Mouse (Mus musculus) gastrocnemius, adult 18-20 months (tissue): ENCODE measurements around the gene Oxct2a. TPM values are rescaled to one million over a fixed set of nuclear protein-coding genes. Genes with fewer than 3 reads are reported as not detected.
"Not testable (repeated sequence)": the region's sequence is repeated elsewhere in the genome, so short reads cannot be mapped to it uniquely, and the experiment has no call there.

ENCODE experiments used
- DNase-seq: peaks from one replicate; pipeline ENCODE4 v3.0.0; 2021; ENCODE audit warnings: low spot score
- long read RNA-seq, 2 experiments: library from polyadenylated mRNA; stranded (forward); transcript quantifications; one replicate each; pipeline ENCODE4 v2.0.0; 2021
- total RNA-seq, 2 experiments: library from RNA; stranded (reverse); gene quantifications; 2 replicates each; pipeline ENCODE4 v1.2.3; 2021

Gene Oxct2a
- under 1 TPM in 1 of 2 experiments, not detected in 1; 0.25 TPM for total RNA-seq
- long read RNA-seq, experiment 1, result 0 reads
- long read RNA-seq, experiment 2, result 0 reads

DNA sequence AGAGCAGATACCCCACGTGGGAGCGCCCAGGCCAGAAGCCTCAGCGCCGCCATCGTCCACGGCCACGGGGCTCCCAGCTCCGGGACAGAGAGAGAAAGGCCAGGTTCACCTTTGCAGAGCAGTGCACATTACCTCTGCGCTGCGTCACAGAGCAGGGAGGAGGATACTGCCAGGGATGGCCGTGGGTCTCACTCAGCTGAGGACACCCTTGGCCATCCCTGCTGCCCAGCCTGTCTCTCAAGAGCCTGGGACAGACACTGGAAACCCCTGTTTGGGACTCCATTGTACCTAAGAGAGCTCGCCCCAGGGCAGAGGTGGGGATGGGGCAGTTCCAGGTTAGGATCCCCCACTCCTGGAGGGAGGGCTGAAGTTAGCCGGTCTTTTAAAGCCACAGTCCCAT lies at the start of gene Oxct2a:
TSS of gene Oxct2a (minus strand) at position 101 of the 400 bp plus-strand sequence.
- DNase-seq, result no peak

DNA sequence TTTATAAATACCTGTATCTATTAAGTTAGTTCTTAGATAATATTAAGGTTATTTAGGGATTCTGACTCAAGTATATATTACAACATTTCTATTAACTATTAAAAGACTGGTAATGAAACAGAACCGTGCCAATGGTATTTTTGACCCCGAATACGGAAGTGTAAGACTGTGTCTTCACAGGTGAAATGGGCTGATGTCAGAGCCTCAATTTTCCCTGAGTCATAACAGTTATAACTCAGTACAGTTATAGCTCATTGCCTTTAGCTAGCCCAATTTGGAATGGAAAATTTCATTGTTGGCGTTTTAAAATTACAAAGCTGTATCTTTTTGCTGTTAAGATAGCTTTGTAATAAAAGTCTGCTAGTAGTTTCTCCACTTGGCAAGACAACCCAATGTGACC lies 40.1 kb upstream of the Oxct2a start:
- no peak for DNase-seq

DNA sequence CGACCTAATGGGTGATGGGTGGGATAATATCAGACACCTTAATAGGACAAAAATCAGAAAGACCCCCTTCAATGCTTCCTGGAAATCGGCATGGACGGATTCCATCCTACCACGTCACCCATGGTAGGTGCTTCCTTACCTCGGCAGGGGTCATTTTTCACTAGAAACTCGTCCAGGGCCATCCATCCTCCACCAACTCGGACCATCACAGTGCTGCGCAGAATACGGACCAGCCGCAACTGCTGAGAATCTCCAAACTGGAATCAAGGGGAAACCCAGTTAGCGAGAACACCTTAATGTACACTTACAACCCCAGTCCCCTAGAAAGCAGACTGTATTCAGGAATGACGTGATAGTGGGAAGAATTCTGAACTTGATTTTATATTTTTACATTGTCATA lies 37.3 kb upstream of the Oxct2a start:
- DNase-seq, result no peak

DNA sequence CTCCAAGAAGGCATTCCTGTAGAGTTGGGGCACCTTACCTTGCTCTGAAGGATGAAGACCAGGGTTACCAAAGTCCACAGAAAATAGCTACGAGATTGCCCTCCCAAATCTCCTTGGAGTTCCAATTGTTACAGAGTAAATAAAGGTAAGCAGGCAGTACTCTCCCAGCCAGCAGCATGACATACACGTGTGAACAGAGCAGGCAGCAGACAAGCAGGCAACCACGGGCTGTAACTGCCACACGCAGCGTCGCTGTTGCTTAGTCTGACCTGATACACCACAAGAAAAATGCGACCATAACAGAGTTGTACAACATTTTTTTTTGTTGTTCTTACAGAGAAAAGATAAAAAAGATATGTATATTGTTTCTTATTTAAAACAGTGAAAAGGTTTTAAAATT lies 35.2 kb upstream of the Oxct2a start:
- no peak for DNase-seq

DNA sequence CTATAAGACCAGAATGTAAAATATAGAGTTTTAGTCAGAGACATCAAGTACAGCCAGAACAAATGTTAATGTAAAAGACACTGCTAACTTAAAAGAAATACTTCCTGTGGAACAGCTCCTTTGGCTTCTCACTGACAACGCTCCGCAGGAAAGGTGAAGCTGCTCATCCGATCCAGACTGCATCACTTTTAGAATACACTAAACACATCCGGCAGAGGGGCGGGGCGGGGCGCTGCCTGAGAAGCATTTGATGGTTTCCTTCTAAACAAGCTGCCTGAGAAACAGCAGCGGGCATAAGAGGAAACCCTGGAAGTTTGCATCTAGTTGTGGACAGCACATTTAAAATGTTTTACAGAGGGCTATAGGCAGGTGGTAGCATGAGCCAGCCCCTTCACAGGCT lies 32.5 kb upstream of the Oxct2a start:
- DNase-seq, result no peak

DNA sequence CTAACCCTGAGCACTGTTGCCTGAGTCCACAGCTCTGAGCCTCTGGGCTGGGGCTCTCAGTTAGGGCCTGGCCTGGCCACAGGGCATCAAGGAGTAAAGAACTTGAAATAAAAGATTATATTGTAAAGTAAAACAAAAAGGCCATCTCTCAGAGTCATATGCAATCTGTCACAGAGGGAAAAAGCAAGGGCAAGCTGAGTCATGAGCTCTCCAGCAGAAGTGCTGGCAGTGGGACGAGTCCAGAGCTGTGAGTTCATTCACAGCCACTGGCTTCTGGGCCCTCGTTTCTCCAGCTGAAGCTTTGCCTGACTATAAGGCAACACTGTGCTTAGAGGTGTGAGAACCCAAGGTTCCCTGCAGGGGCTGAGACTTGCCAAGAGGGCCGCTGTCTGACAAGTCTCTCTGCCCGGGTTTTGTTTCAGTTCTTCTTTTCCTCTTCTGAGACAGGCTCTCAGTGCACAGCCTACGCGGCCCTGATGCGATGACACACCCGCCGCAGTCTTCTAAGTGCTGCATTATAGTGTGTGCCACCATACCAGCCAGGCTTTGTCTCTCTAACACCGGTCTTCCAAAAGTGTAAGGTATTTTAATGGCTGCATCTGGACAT lies 29.9 kb upstream of the Oxct2a start:
- no peak for DNase-seq

DNA sequence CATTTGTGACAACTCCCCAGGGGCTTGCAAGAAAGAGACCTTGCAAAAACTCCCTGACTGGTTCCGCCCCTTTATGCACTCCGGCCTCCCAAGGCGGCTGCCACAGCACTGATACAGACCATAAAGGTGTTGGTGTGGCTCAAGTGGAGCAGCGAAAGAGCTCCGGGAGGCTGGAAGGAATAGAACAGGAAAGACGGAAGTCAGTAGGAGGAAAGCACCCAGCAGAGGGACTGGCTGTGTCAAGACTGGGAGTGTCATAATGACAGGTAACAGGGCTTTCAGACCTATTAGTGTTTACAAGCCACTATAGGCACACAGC lies 20.0 kb upstream of the Oxct2a start:
- no peak for DNase-seq

DNA sequence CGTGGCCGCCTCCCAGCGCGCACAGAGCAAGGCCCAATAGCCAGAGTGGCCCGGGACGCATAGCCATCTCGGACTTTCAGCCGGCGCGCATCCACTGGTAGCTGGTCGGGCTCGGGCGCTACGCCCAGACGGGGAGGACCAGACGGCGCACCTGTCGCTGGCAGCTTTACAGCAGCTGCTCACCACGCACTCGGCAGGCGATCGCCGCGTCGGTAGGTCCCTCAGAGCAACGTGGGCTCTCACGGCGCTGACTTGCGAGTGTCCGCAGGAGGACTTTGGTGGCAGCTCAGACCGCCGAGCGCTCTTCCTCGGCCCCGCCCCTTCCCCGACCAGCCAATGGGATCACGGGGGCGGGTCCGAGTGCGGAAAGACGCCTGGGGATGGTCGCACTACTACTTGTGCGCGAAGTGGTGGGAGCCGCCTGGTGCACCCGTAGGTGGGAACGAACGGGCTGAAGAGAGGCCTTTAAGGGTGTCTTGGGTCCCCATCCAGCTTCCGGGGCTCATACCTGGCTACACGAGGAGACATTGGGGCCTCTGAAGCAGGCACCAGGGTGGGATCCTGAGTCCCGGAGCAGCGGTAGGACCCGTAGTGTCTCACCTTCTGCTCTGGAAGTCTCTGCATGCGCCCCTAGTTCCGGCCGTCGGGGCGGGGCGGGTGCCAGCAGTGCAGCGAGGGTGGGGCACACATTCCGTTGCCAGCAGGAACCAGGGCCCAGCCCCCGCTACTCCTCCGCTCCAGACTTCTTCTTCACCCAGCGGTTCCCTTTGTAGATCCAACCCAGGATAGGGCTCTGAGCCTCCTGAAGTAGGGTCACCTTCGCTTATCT lies 19.4 kb upstream of the Oxct2a start, which contains the start of gene Bmp8a:
TSS of gene Bmp8a (minus strand) at position 611 of the 829 bp plus-strand sequence.
- DNase-seq, result peak; percentile 58

DNA sequence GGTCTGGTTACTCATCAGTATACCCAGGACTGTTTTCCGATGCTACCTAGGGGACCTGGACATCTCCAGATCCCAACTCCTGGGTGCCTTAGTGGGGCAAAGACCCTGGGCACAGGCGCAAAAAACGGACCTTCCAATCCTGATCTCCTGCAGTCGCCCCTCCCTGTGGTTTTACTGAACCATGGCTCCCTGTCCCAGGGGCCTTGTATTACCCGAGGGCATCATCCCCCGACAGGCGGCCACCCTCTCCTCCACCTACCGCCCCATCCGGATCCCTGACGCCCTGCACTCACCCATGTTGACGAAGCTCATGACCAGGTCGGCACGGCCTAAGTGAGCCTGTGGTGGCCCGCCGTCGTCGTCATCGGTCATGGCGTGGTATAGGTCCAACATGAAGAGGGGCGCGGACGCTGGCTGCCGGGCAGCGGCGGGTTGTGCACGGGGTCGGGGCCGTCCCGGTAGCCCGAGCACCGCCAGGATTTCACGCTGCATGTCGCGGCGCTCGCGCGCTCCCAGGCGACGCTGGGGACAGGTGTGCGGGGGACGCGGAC lies 18.7 kb upstream of the Oxct2a start:
- no peak for DNase-seq

DNA sequence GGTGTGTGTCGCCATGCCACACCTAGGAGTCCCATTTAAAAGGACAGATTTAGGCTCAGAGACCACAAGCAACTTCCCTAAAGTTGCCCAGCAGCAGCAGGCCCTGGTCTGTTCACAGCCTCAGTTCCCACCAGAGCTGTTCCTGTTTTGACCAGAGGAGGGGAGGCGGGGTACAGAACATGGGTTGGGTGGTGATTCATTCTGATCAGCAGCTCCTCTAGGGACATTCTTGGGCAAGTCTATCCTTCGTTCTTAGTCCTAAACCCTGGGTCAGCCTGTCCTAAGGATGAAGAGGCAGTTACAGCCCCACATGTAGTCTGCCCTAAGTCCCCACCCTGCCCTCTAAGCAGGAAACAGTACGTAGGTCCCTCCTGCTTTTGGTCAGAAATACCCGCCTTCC lies 16.8 kb upstream of the Oxct2a start:
- DNase-seq, result peak; percentile 13

DNA sequence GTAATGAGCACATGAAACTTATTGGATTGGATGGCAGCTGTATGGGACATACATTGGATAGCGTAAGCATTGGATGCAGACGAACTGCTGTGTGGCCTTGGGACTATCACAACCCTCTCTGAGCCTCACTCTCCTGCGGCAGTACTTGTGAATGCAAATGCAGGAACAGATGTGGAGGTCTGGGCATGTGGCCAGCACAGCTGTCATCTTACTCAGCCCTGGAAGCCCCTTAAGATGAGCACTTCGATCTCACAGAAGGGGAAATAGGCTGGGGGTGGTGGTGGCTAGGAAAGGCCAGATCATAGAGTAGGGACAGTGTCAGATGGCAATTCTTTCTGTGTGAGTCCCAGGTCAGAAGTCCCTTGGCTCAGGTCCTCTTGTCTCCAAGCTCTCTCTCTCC lies 14.3 kb upstream of the Oxct2a start:
- DNase-seq, result no peak

DNA sequence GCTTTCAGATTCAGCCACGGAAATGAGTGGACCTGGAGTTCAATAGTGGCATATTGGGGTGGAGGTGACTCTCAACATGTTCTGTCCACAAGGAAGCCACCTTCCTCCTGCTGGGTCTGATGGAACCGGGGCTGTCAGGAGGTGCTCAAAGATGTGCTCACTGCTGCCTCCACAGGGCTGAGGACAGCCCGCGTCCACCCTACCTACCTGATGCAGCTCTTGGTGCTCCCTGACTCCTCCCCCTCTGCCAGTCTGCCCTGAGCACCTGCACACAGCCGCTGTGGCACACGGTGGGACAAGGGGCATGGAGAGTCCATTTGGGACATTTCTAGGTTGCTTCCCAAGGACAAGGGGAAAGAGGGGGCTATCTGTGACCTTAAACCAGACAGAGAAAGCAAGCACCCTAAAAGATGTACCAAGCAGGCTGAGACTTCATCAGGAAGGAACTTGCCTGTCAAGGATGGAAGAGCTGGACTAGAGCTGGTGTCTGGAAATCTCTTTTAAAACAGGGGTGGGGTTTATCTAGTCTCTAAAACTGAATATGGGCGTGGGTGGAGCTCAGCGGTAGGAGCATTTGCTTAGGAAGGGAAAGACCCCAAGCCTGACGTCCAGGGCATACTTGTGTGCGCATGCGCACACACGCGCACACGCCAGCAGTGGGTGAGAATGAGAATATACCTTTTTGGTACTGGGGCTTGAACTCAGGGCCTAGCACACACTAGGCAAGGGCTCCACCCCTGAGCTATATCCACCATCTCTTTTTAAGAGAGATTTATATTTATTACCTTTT lies 12.6 kb upstream of the Oxct2a start:
- no peak for DNase-seq

DNA sequence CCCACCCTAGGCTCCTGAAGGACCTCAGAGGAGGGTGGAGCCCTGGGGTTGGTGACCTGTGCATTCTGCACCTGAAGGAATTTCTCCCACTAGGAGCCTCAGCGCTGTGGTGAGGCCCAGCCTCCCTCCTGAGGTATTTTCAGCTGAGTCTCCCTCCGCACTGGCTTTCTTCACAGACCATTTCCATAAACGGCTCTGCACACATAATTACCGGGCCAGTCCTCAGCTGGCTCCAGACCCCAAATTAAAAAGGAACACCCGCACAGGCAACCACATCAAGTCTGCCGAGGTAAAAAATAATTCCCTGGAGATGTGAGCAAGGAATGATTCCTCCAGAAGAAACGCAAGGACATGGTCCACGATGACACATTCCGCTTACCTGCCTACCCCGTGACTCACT lies 11.8 kb upstream of the Oxct2a start:
- not testable (repeated sequence) for DNase-seq

DNA sequence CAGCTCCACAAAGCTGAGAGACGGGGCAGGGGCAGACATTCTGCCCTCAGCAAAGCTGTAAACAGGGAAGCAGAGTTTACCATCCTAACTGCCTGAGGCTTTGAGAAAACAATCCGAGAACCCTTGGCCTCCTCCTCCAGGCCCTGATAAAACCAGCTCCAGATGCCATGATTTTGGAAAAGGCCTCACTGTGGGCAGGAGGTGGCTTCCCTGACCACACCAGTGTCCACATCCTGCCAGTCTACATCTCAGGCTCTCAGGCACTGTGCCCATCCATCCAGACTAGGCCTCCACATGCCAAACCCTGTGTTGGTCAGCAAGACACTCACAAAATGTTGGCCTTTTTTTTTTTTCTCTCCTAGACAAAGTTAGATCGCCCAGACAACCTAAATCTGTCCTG lies 10.7 kb upstream of the Oxct2a start:
- no peak for DNase-seq

DNA sequence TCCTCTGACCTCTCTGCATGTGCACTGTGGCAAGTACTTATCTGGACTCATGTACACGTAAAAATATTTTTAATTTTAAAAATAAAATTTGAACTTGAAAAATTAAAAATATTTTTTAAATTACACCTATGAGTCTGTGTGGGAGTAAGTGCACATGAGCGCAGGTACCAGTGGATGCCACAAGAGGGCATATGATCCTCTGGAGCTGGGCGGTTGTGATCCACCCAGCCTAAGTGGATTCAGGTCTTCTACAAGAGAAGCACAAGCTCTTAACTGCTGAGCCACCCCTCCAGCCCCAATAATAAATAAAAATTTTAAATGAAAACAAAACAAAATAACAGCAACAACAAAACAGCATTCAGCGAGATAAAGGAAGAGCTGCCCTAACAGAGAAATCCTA lies 9.7 kb upstream of the Oxct2a start:
- no peak for DNase-seq

DNA sequence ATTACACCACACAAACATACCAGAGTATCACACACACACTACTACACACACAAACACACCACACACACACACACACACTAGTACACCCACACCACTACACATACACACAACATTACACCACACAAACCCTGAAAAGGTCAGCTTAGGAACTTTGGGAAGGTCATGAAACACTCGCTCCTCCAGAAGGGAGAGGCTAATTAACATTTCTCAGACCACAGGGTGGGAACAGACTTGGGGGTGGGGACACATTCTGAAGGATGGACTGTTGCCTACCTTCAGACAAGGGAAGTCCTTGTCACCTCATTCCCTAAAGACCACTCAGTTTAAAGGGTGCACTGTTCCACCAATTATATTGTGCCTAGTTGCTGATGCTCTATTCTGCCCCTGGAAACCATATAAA lies 8.5 kb upstream of the Oxct2a start:
- not testable (repeated sequence) for DNase-seq

DNA sequence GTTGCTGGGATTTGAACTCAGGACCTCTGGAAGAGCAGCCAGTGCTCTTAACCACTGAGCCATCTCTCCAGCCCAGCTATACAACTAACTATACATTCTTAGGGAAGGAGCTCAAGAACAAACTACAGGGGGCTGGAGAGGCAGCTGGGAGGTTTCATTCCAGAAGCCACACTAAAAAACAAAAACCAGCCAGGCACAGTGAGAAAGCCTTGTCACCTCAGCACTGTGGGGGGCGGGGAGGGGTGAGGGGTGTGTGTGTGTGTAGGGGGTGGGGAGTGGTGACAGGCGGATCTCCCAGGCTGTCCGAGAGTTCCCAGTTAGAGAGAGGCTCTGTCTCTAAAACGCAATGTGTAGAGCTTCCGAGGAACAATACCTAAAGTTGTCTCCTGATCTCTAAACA lies 7.9 kb upstream of the Oxct2a start:
- DNase-seq, result no peak

DNA sequence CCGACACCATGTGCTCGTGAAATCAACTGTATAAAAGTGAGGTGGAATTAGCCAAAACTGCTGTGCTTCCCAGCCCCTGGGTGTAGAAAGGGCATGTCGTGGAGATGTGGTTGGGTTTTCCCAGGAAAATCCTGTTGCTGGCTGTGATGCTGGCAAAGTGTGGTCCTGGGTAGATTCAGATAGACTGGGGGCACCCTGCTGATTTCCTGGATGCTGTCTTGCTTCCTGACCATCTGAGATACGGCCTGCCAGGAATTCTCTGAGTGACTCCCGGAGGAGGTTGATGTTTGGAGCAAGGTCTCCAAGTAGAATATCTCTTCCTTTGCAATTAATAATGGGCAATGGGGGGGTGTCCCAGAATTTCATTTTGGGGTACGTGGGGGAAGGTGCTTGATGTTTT lies 5.5 kb upstream of the Oxct2a start:
- no peak for DNase-seq

DNA sequence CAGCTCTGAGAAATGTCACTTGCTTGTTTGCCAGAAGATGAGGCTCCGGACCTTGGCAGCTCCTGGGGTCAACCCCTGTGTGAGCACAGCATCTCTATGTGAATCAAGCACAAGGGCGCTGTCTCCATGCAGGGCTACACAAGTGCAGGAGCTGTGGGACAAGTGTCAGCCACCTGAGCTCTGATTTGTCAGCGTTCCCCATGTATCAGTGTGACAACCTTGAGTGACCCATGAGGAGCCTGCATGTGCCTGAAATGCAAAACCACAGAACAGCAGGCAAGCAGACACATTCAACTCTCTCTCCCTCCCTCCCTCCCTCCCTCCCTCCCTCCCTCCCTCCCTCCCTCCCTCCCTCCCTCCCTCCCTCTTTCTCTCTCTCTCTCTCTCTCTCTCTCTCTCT lies 4.2 kb upstream of the Oxct2a start:
- DNase-seq, result peak; percentile 34

DNA sequence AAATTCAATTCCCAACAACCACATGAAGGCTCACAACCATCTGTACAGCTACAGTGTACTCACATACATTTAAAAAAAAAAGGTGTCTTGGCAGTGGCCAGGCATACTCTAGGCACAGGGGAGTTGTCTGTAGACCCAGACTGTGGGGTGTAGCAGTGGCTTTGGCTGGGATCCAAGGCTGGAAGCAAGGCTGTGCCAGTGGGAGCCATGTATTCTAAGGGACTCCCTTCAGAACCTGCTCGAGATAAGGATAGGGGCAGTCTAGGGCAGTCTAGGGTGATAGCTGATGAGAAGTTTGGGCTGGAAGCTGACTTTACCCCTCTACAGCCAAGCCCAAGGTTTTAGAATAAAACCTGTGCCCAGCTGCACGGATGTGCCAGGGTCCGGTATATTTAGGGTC lies 2.7 kb upstream of the Oxct2a start:
- DNase-seq, result no peak

DNA sequence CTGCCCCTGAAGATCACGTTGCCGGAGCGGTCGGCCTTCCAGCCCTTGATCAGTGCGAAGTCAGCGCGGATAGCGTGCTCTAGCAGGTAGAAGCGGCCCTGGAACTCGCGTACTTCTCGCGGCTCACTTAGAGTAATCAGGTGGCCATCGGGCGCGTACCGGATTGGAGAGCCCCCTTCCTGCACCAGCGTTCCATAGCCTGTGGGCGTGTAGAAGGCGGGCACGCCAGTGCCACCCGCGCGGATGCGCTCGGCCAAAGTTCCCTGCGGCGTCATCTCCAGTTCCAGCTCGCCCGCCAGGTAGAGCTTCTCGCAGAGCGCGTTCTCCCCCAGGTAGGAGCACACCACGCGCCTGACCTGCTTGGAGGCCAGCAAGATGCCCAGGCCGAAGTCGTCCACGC lies 524 bp downstream of the Oxct2a start:
- not testable (repeated sequence) for DNase-seq

DNA sequence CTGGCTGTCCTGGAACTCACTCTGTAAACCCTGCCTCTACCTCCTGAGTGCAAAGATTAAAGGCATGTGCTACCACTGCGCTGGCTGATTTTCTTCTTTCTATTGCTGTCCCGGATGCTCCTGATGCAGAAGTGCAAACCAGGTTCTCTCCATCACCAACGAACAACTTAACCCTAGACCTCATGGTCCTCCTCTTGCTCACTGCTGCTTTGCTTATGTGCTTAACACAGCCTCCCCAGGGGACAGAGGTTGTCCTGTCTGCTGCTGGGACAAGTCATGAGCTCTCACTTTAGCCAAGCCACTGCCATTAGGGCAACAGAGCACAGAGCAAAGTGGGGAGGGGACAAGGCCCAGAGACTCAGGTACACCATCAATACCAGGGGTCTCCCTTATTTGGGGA lies 8.9 kb downstream of the Oxct2a start:
- no peak for DNase-seq
